Mouse (Mus musculus) brain, embryonic 14.5 days (tissue): ENCODE data around the gene Ttll10.

ENCODE experiments used
- CTCF ChIP-seq: fragments of 200-500 bp; IDR thresholded peaks from 2 replicates; pipeline ENCODE4 v1.5.1; 2012; ENCODE audit warnings: inconsistent platforms, mild to moderate bottlenecking, moderate library complexity, borderline replicate concordance; ENCODE audit not compliant: insufficient read depth, insufficient read length; ENCODE audit errors: extremely low read depth
- POLR2A ChIP-seq: fragments of 200-500 bp; IDR thresholded peaks from 2 replicates; pipeline ENCODE4 v1.6.1; 2012; ENCODE audit warnings: mild to moderate bottlenecking, inconsistent platforms, borderline replicate concordance; ENCODE audit not compliant: poor library complexity, insufficient read depth, insufficient read length, severe bottlenecking; ENCODE audit errors: extremely low read depth

GRCm38 (mm10) chr4:156070276-156070675 is 11.1 kb upstream of the Ttll10 start:
- no peak for TF ChIP-seq CTCF
- TF ChIP-seq POLR2A = no peak
